Mouse (Mus musculus) lung, postnatal 0 days (tissue): ENCODE results near the gene Mroh3. TPM values are rescaled to one million over a fixed set of nuclear protein-coding genes. Genes with fewer than 3 reads are reported as not detected.

Experiments used
- ATAC-seq: fragments of 200-750 bp; cut with Nextera tagmentation; 2 replicates; pipeline ENCODE4 v1.8.0; 2017; ENCODE audit warnings: moderate library complexity
- DNase-seq: peaks from one replicate; pipeline ENCODE4 v3.0.0-alpha.2; 2016; ENCODE audit warnings: low spot score
- H3K27ac ChIP-seq: fragments of 300-500 bp; sonication (generic); 2 replicates; pipeline ENCODE4 v1.5.1; 2014; ENCODE audit warnings: antibody characterized with exemption, mild to moderate bottlenecking, low read length, mixed read lengths
- H3K27me3 ChIP-seq: fragments of 300-500 bp; sonication (generic); replicated peaks from 2 replicates; pipeline ENCODE4 v1.6.1; 2014; ENCODE audit warnings: low read length, mixed read lengths; ENCODE audit not compliant: insufficient read depth
- H3K36me3 ChIP-seq: fragments of 300-500 bp; sonication (generic); 2 replicates; pipeline ENCODE4 v1.6.1; 2014; ENCODE audit warnings: low read length, mixed read lengths; ENCODE audit not compliant: insufficient read depth
- H3K4me1 ChIP-seq: fragments of 300-500 bp; sonication (generic); 2 replicates; pipeline ENCODE4 v1.6.1; 2014; ENCODE audit warnings: antibody characterized with exemption, low read depth, low read length, mixed read lengths; ENCODE audit not compliant: insufficient read depth
- H3K4me2 ChIP-seq: fragments of 300-500 bp; sonication (generic); replicated peaks from 2 replicates; pipeline ENCODE4 v1.6.1; 2014; ENCODE audit warnings: low read depth, mild to moderate bottlenecking, low read length, moderate library complexity, mixed read lengths
- H3K4me3 ChIP-seq: fragments of 300-500 bp; sonication (generic); 2 replicates; pipeline ENCODE4 v1.5.1; 2014; ENCODE audit warnings: low read depth, low read length
- H3K9ac ChIP-seq: fragments of 300-500 bp; sonication (generic); replicated peaks from 2 replicates; pipeline ENCODE4 v1.6.1; 2014; ENCODE audit warnings: low read depth, mild to moderate bottlenecking
- H3K9me3 ChIP-seq: fragments of 300-500 bp; sonication (generic); 2 replicates; pipeline ENCODE4 v1.6.1; 2016; ENCODE audit warnings: low read length, mixed read lengths
- CTCF ChIP-seq: IDR thresholded peaks from 2 replicates; pipeline ENCODE4 v1.5.1; 2016; ENCODE audit warnings: antibody characterized with exemption, mild to moderate bottlenecking
- EP300 ChIP-seq: IDR thresholded peaks from 2 replicates; pipeline ENCODE4 v1.6.1; 2016; ENCODE audit warnings: antibody characterized with exemption, mild to moderate bottlenecking, control low read depth
- WGBS: fragments of 180-500 bp; shearing (Covaris S2); extraction: QIAGEN DNeasy Blood & Tissue Kit; methylation state at CpG from one replicate; pipeline ENCODE4 v1.1.7; 2014; 5-methylcytosine and 5-hydroxymethylcytosine counted together
- polyA plus RNA-seq: library from polyadenylated mRNA; unstranded; fragments of >200 nt; fragmentation: Nextera tagmentation; extraction: Ambion mirVana; gene quantifications from 2 replicates; pipeline ENCODE4 v1.2.1, GENCODE M21; 2015

Gene Mroh3
- polyA plus RNA-seq, 1 experiment from 2014 or later = 0.18 TPM

DNA sequence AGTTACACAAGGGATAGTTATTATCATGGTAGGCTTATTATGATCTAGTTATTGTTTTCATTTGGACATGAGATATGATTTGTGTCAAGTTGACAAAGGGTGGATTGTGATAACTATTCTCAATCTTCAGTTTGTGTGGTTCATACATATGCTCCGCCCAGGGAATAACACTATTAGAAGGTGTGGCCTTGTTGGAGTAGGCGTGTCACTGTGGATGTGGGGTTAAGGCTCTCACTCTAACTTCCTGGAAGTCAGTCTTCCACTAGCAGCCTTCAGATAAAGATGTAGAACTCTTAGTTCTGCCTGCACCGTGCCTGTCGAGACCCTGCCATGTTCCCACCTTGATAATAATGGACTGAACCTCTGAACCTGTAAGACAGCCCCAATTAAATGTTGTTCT is 25.9 kb upstream of the Mroh3 start:
- Histone ChIP-seq H3K36me3 (no peaks in the 10 kb centered on the region), H3K9me3 (no peaks in the 10 kb centered on the region), H3K9ac (no peak overlapping the region), H3K4me3 (no peak overlapping the region), H3K4me1 (peaks cover 1% of the 10 kb centered on the region; the same call in 1 of the 2 replicates), H3K27me3 (no peaks in the 10 kb centered on the region), H3K27ac (no peak overlapping the region), H3K4me2 (no peak overlapping the region)
- no peak for ATAC-seq
- DNase-seq = no peak
- WGBS = 88% methylated on average over 4 of the region's 4 CpGs
- TF ChIP-seq CTCF (no peak), EP300 (no peak)

DNA sequence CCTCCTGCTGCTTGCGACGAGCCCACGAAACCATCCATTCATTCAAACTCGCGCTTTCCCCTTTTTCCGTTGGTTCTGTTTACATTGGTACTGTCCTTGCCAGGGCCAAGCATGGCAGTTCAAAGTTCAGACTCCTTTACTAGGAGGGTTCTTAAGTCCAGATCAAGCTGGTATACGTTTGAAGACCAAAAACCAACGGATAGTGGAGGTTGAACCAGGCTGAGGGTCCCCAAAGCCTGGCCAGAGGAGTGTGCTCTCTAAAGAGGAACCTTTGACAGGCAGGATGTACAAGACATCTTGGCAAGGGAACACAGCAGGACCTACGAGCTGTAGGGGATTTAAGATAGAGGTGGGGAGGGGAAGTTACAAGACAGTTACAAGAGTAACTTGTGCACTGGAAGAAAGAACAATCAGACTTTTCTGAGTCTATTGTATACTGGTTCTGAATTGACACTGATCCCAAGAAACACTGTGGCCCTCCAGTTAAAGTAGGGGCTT is 22.0 kb upstream of the Mroh3 start:
- 4% methylated on average over 9 of the region's 9 CpGs for WGBS
- Histone ChIP-seq H3K9ac (0 out of 2 replicates have a peak overlapping the region, but pooled peaks have one; percentile 2), H3K4me3 (peak overlapping the region; percentile 49), H3K27me3 (0 out of 2 replicates have a peak, but pooled peaks cover 7% of the 10 kb centered on the region), H3K27ac (no peak overlapping the region), H3K9me3 (no peaks in the 10 kb centered on the region), H3K4me1 (peaks cover 3% of the 10 kb centered on the region; the same call in 1 of the 2 replicates), H3K4me2 (peak overlapping the region; percentile 82), H3K36me3 (no peaks in the 10 kb centered on the region)
- no peak for ATAC-seq
- no peak for DNase-seq
- TF ChIP-seq EP300 = no peak
- TF ChIP-seq CTCF = 0 out of 2 replicates have a peak, but pooled peaks have one; percentile 69

DNA sequence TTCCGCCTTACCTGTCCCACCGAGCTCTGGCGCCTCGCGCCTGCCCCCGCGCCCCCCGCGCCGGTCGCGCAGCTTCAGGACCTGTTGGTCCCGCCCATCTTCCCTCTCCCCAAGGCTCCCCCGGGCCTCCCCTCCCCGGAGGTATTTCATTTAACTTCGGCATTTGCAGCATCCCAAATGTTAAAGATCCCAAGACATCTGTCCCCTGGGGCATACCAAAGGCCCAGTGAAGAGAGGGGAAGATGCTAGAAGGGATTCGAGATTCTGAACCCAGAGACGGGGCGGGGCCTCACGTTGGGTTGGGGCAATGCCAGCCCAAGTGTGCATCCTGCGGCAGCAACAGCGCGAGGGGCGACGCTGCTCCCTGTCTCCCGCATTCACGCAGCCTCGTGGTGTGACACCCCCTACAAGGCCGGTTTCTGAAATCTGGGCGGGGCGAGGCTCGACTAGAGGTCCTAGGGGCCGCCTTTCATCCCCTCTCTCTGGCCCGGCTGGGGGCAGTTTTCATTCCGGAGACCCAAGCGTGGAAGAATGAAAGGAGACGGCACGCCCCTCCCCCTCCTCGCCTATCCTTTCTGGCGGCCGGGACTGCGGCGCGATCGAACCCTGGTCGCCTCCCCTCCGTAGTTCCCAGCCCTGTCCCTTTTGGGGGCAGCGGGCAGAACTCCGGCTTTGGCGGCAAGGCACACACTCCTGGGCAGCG is 21.4 kb upstream of the Mroh3 start, which contains the start of gene Inava:
TSS of gene Inava (minus strand) at position 373 of the 703 bp plus-strand sequence.
- Histone ChIP-seq H3K36me3 (no peaks in the 10 kb centered on the region), H3K9ac (0 out of 2 replicates have a peak within 1 kb of the TSS, but pooled peaks have one; percentile 19), H3K9me3 (no peaks in the 10 kb centered on the region), H3K4me1 (peaks cover 3% of the 10 kb centered on the region; the same call in 1 of the 2 replicates), H3K27me3 (0 out of 2 replicates have a peak, but pooled peaks cover 7% of the 10 kb centered on the region), H3K4me2 (peak within 1 kb of the TSS; percentile 82), H3K27ac (peak within 1 kb of the TSS; percentile 43; the same call in 1 of the 2 replicates), H3K4me3 (peak within 1 kb of the TSS; percentile 49)
- DNase-seq (peak; percentile 58), ATAC-seq (peak; percentile 16)
- 1% methylated on average over 47 of the region's 51 CpGs for WGBS
- TF ChIP-seq EP300 (no peak), CTCF (no peak; the same call in none of the 2 replicates)

DNA sequence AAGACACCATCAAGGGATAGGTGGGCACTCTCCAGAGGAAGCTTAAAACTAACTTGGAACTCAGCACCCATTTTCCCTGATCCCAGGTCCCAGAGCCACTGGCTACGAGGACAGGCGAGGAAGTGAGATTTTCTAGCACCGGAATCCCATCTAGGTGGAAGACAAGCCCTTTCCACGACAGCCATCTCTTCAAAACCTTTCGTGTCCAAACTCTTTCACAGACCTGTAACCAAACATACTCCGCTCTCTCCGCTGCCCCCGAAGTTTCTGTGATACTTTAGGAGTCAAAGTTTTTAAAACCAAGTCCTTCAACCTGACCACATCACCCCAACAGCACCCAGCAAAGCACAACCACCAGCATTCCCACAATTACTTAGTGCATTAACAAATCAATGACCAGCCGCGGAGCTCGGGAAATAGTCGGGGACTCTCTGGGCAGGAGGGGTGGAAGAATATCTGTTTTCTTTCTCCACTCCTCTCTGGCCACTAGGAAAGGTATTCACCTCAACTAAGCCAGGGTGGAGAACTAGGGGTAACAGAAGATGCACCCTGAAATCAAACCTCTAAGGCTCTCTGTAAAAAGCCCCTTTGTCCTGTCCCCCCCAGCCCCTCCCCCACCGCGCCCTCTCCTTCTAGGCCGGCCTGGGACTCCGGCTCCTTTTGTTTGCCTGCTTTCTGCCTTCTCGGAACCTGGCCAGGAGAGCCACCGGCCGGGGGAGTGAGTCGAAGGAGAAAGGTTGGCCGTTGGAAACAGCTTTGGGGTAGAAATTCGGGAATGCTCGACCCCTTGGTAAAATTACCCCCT is 20.6 kb upstream of the Mroh3 start:
- 6% methylated on average over 23 of the region's 23 CpGs for WGBS
- Histone ChIP-seq H3K27me3 (0 out of 2 replicates have a peak, but pooled peaks cover 7% of the 10 kb centered on the region), H3K4me1 (peaks cover 7% of the 10 kb centered on the region; the same call in 1 of the 2 replicates), H3K9me3 (no peaks in the 10 kb centered on the region), H3K27ac (peak overlapping the region; percentile 43; the same call in 1 of the 2 replicates), H3K36me3 (no peaks in the 10 kb centered on the region), H3K4me3 (peak overlapping the region; percentile 49), H3K4me2 (peak overlapping the region; percentile 82), H3K9ac (0 out of 2 replicates have a peak overlapping the region, but pooled peaks have one; percentile 19)
- no peak for DNase-seq
- TF ChIP-seq CTCF (no peak), EP300 (no peak)
- no peak for ATAC-seq

DNA sequence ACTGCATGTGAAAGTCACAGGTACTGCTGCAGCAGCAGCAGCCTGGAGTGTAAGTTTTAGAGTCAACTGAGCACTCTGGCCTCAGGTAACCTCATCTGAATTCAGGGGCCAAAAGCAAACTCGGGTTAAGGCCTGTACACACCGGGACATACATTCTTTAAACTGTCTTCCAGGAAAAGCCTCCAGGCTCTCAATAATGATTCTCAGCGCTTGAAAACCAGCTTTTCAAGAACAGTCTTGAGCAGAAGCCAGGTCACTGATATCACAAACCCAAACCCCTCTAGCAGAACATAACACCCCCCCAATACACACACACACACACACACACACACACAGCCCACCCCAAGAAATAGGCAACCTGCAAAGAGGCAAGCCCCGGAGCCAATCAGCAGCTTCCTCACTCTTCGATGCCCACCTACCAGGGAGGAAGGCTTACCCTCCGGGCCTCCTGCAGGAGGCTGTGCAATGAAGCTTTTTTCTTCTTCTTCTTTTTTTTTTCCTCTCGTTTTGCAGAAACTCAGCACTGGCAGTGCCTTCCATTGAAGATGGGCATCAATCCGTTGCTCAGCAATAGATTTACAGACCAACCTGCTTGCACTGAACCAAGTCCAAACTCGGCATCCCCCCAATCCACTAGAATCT is 19.8 kb upstream of the Mroh3 start:
- Histone ChIP-seq H3K36me3 (no peaks in the 10 kb centered on the region), H3K27ac (peak overlapping the region; percentile 47), H3K4me1 (peaks cover 12% of the 10 kb centered on the region; the same call in 1 of the 2 replicates), H3K9me3 (no peaks in the 10 kb centered on the region), H3K4me2 (peak overlapping the region; percentile 82), H3K27me3 (0 out of 2 replicates have a peak, but pooled peaks cover 7% of the 10 kb centered on the region), H3K9ac (no peak overlapping the region), H3K4me3 (no peak overlapping the region)
- TF ChIP-seq CTCF = no peak
- no peak for TF ChIP-seq EP300
- WGBS = 6% methylated on average over 9 of the region's 9 CpGs
- no peak for ATAC-seq
- DNase-seq = peak; percentile 24
